Mouse (Mus musculus) ES-E14 (cell line): ENCODE data around the gene Carm1. TPM values are rescaled to one million over a fixed set of nuclear protein-coding genes. Genes with fewer than 3 reads are reported as not detected.

Source experiments
- DNase-seq: peaks from one replicate; pipeline ENCODE4 v3.0.0-alpha.2; 2013; ENCODE audit warnings: low read depth, low spot score
- H3K27ac ChIP-seq: 2 replicates; pipeline ENCODE4 v1.5.1; 2012; ENCODE audit warnings: low read depth, mild to moderate bottlenecking, low read length, moderate library complexity, mixed read lengths; ENCODE audit not compliant: poor library complexity, insufficient read depth, severe bottlenecking
- H3K36me3 ChIP-seq: 2 replicates; pipeline ENCODE4 v1.6.1; 2012; ENCODE audit warnings: mild to moderate bottlenecking, low read length, moderate library complexity, mixed read lengths; ENCODE audit not compliant: control insufficient read depth, poor library complexity, insufficient read depth, severe bottlenecking
- H3K4me1 ChIP-seq, 2 experiments: fragments of 150-350 bp in 1 of 2; sonication (generic) in 1 of 2; 2 replicates each; pipeline ENCODE4 v1.6.1; 2012; ENCODE audit warnings: low read length in 2 of 2, mild to moderate bottlenecking in 1 of 2, mixed read lengths in 1 of 2; ENCODE audit not compliant: control insufficient read depth in 2 of 2, insufficient read depth in 2 of 2, poor library complexity in 1 of 2
- H3K4me3 ChIP-seq, 2 experiments: fragments of 150-350 bp in 1 of 2; sonication (generic) in 1 of 2; 2 replicates each; pipeline ENCODE4 v1.5.1; 2012; ENCODE audit warnings: low read length in 2 of 2, low read depth in 1 of 2, mild to moderate bottlenecking in 1 of 2, mixed read lengths in 1 of 2; ENCODE audit not compliant: insufficient read depth in 1 of 2, poor library complexity in 1 of 2, severe bottlenecking in 1 of 2
- H3K9ac ChIP-seq: 2 replicates; pipeline ENCODE4 v1.6.1; 2012; ENCODE audit warnings: low read depth, mild to moderate bottlenecking, low read length, mixed read lengths; ENCODE audit not compliant: poor library complexity, insufficient read depth, severe bottlenecking
- H3K9me3 ChIP-seq: fragments of 150-350 bp; sonication (generic); 2 replicates; pipeline ENCODE4 v1.6.1; 2012; ENCODE audit warnings: low read depth, mild to moderate bottlenecking, low read length; ENCODE audit not compliant: control insufficient read depth, insufficient read depth
- CHD2 ChIP-seq: IDR thresholded peaks from 2 replicates; pipeline ENCODE4 v1.6.1; 2014; ENCODE audit warnings: mild to moderate bottlenecking, low read depth, low read length, inconsistent platforms
- HCFC1 ChIP-seq: IDR thresholded peaks from 2 replicates; pipeline ENCODE4 v1.6.1; 2012; ENCODE audit warnings: low read length, inconsistent platforms, borderline replicate concordance; ENCODE audit not compliant: insufficient read depth
- MAFK ChIP-seq: IDR thresholded peaks from 2 replicates; pipeline ENCODE4 v1.6.1; 2014; ENCODE audit warnings: mild to moderate bottlenecking, low read depth, low read length, inconsistent platforms; ENCODE audit not compliant: insufficient read depth
- ZC3H11A ChIP-seq: IDR thresholded peaks from 2 replicates; pipeline ENCODE4 v1.6.1; 2012; ENCODE audit warnings: low read depth, mild to moderate bottlenecking, inconsistent platforms, low read length, borderline replicate concordance
- ZNF384 ChIP-seq: IDR thresholded peaks from 2 replicates; pipeline ENCODE4 v1.6.1; 2012; ENCODE audit warnings: low read depth, low read length, inconsistent platforms
- in situ Hi-C, 2 experiments: fragments of 600-800 bp; cut with MboI; formaldehyde crosslinking; loops; one replicate each; pipeline ENCODE4 v1.15.1; 2025; ENCODE audit warnings: low sequenced_read_pairs in 2 of 2, inconsistent platforms in 1 of 2; ENCODE audit not compliant: unreplicated experiment in 2 of 2
- total RNA-seq: library from RNA; depleted of rRNA; stranded (reverse); fragments of 300-350 nt; gene quantifications from 2 replicates; pipeline ENCODE4 v1.2.3, GENCODE M21; 2012

The Carm1 gene
- total RNA-seq, 1 experiment = 60.0 TPM

DNA sequence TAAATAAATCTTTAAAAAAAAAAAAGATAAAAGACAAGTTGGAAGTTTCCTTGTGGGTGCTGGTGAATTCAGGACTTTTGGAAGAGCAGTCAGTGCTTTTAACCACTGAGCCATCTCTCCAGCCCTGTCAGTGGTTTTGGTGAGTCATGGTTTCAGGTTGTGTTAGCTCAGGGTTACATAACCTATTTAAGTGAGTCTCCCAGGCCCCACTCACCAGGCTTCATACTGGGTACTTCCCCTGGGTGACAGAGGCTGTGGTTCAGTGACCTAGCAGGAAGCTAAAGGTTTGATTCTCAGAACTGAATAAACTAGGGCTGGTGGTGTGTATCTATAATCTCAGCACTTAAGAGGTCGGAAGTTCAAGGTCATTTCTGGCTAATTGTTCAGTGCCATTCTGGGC, 63.2 kb downstream of the Carm1 start:
- Histone ChIP-seq H3K9me3 (no peaks in the 10 kb centered on the region), H3K9ac (no peak overlapping the region), H3K4me3 (no peak overlapping the region), H3K4me1 (peaks cover 7 to 11% of the 10 kb centered on the region in 2 experiments), H3K36me3 (no peaks in the 10 kb centered on the region), H3K27ac (no peak overlapping the region)
- in situ Hi-C loops = no loop called here
- TF ChIP-seq MAFK = no peak
- TF ChIP-seq ZC3H11A = no peak
- TF ChIP-seq HCFC1 = no peak
- no peak for TF ChIP-seq CHD2
- TF ChIP-seq ZNF384 = no peak
- DNase-seq = no peak

DNA sequence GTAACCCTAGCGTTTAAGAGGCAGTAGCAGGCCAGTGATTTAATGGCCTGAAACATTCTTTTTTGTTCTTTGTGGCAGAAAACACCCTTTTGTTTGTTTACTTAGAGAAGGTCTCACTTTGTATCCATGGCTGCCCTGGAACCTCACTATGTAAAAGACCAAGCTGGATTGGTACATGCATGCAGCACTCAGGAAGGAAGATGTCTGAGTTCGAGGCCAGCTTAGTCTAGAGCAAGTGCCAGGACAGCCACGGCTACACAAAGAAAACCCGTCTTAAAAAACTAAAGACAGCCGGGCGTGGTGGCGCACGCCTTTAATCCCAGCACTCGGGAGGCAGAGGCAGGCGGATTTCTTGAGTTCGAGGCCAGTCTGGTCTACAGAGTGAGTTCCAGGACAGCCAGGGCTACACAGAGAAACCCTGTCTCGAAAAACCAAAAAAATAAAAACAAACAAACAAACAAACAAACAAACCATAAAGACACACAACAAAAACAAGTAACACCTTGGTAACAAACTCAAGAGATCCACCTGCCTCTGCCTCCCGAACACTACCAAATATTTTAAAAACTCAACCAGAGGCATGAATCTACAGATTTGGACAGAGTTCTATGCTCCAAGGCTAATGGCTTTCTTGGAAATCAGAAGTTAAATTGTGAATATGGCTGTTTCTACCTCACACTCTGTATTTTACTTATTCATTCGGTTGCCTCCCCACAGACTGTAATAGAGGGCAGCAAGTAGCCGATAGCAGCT, 68.3 kb downstream of the Carm1 start:
- in situ Hi-C loops = no loop called here
- Histone ChIP-seq H3K36me3 (no peaks in the 10 kb centered on the region), H3K27ac (peak overlapping the region; percentile 91), H3K4me3 (peak overlapping the region; percentile 81 to 83), H3K9me3 (no peaks in the 10 kb centered on the region), H3K4me1 (peaks cover 2 to 4% of the 10 kb centered on the region in 2 experiments; a peak in 2 of 4 replicates), H3K9ac (peak overlapping the region; percentile 87)
- TF ChIP-seq ZNF384 (no peak), ZC3H11A (no peak), CHD2 (no peak), MAFK (no peak), HCFC1 (no peak)
- DNase-seq = no peak

DNA sequence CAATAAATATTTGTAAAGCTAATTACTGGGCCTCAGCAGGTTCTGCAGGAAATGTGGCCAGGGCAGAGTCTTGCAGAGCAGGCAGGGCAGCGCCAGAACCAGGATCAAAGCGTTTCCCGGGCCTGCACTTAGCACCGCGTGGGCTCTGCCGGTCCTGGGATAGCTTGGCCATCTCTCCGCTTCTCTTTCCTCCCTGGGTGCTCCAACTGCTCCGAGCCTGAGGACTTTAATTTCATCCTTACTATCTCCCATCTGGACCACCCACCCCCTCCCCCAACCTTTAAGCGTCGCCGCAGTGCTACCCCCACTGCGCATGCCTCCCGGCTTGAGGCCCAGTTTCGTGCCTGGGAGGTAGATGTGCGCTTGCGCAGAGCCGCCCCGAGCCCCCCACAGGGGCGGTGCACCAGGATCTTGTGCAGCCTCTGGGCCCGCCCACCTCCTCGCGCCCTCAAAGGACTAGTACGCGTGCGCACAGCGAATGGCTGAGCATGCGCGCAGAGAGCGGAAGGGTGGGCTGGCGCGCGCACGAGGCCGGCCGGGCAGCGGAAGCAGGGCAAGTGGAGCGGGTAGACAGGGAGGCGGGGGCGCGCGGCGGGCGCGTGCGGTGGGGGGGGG, 69.0 kb downstream of the Carm1 start, which contains the start of gene Smarca4:
Gene Smarca4 (plus strand): TSS at position 553 of the 615 bp plus-strand sequence.
- 0 out of 2 replicates have a peak, but pooled peaks have one; percentile 6 for TF ChIP-seq MAFK
- TF ChIP-seq HCFC1 = 0 out of 2 replicates have a peak, but pooled peaks have one; percentile 27
- no peak for TF ChIP-seq ZC3H11A
- TF ChIP-seq ZNF384 = no peak
- TF ChIP-seq CHD2 = no peak
- Histone ChIP-seq H3K9ac (peak within 1 kb of the TSS; percentile 97), H3K36me3 (no peaks in the 10 kb centered on the region), H3K27ac (peak within 1 kb of the TSS; percentile 98), H3K4me3 (peak within 1 kb of the TSS; percentile 92 to 95), H3K9me3 (no peaks in the 10 kb centered on the region), H3K4me1 (peaks cover 2 to 4% of the 10 kb centered on the region in 2 experiments; a peak in 2 of 4 replicates)
- in situ Hi-C loops = no loop called here
- peak; percentile 99 for DNase-seq

DNA sequence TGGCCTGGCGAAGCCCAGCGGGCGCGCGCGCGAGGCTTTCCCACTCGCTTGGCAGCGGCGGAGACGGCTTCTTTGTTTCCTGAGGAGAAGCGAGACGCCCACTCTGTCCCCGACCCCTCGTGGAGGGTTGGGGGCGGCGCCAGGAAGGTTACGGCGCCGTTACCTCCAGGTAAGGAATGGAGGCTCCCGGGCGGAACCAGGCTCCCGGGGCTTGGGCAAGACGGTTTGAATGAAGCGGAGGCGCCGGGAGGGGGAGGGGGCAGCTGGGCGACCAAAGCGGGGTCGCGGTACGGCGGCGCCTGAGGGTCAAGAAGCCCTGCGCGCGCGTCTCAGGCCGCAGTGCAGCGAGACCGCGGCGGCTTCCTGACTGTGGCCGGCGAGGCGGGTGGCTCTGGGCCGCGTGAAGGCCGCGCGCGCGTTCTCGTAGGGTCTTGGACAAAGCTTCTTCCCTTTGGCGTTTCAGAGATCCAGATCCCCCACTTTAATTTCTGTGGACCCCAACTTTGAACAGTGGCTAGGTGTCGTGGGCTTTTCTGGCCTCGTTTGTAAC, 69.6 kb downstream of the Carm1 start:
- H3K36me3 ChIP-seq = no peaks in the 10 kb centered on the region
- no peaks in the 10 kb centered on the region for H3K9me3 ChIP-seq
- DNase-seq = no peak
- H3K9ac ChIP-seq = peak overlapping the region; percentile 97
- peak overlapping the region; percentile 98 for H3K27ac ChIP-seq
- peaks cover 2 to 4% of the 10 kb centered on the region in 2 experiments; a peak in 2 of 4 replicates for H3K4me1 ChIP-seq
- TF ChIP-seq HCFC1 (peak; percentile 62; the same call in 1 of the 2 replicates), MAFK (no peak), ZNF384 (no peak)
- H3K4me3 ChIP-seq = peak overlapping the region; percentile 92 to 95
- in situ Hi-C loops = no loop called here
